Mouse (Mus musculus) WW6 (cell line): Measurements from ENCODE around the gene Sox1.

ENCODE experiments used
- DNase-seq: peaks from one replicate; pipeline ENCODE4 v3.0.0-alpha.2; 2013; ENCODE audit warnings: low read depth, low spot score

Sox1 gene

DNA sequence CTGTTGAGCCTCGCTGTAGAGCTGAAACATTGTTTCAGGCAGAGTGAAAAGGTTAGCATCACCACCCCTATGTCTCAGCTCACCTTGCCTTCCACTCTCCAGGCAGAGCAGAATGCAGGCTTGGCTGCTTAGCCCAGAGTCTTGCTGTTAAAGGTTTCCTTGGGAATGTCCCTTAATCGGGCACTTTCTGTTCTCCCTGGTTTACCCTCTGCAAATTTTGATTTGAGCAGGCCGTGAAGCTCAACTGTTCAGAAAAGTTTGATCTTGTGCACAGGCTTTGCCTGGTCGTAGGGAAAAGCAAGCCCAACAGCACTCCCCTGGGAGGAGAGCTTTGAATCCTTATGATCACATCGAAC is 6.0 kb upstream of the Sox1 start:
- no peak for DNase-seq

DNA sequence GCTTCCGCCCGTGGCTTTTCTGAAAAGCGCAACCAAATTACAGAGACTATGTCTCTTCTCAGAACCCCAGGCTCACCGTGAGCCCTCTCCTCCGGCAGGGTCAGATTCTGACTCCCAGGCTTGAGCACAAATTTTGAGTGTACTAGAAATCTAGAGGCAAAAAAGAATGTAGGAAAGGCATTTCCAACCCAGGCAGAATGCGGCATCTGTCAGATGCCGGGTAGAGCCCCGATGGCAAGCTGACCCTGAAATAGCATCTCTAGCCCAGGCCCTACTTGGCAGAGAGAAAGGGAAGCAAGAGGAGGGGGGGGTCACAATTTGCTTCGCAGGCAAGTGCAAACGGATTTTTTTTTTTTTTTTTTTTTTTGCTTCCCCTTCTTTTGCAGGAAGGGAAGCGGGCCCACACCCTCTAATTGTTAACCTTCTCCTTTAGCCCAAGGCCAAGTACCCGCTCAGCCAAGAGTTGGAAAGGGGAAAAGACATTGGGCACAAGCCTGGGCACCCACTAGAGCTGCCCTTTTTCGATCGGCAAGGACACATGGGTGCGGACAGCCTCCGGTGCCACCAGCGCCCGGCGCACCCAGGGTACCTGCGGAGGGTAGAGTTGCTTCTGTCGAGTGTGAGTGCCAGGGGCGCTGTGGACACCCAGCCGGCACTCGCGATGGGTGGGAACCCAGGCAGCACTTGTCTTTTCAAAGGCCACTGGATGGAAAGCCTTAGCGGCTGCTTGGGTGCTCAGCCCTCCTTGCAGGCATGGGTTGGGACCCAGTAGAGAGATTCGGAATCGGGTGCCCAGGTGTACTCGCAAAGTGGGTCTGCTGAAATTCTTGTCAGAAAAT is 5.1 kb upstream of the Sox1 start:
- no peak for DNase-seq

DNA sequence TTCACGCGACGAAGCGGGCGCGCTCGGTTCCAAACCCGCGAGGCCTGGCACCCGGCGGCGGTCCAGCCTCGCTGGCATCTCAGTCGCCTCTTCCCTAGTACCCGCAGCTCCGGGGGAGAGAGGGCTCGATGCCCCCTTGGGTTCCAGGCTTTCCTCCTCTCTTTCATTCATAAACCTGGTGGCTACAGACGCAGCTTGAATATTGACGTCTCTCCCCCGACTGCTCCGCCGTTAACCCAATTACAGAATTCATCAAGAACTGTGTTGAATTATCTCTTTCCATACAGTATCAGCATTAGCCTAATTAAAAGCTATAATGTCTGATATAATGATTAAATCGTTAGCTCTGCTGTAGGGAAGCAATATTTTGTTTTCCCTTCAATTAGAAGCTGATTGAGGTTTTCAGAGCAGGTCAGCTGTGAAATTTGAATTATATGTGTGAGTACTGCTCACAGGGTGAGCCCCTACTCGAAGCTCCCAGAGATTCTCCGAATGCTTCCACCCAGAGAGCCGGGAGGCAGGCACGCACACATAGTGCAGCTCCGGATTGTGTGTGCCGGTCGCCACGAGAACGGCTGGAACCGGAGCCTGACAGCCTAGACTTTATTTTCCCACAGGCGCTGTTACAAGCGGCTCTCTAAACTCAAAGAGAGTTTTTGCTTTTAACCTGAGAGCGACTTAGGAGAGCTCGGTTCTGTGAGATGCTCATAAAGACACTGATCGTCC is 4.3 kb upstream of the Sox1 start:
- DNase-seq: no peak

DNA sequence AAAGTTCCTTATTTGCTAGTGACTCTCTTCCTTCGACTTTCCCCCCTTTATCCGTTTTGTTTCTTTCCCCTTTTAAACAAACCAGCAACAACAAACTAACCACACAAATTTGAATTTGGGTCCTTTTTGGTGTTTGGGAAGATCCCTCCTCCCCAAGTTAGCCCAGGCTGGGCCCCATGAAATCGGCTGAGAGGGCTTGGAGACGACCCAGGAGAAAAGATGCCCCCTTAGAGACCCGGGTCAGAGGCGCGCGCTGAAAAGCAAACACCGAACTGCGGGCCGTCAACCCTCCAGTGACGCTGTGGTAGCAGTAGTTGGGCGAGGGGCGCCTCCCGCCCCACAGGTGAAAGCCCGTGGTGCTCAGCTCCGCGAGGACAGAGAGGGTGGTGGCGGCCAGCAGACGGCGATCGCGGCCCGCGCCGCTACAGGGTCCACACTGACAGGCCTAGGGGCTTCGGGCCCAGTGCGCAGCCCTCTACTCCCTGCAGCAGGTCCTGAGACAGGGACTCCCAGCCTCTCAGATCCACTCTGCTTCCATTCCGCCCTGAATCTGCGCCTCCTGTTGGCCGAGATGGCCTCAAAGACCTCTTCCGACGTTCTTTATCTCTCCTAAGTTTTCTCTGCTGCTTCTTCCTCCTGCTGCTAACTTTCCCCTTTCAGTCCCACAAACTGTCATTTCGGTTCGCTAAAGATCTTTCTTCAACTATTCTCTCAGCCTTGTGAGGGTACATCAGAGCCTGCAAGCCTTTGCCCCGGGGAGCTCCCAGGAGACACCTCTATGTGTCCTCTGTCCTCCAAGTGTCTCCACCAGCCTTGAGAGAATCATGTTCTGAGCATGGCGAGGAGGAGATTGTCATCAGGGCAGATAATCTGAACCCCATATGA is 3.5 kb upstream of the Sox1 start:
- DNase-seq: no peak

DNA sequence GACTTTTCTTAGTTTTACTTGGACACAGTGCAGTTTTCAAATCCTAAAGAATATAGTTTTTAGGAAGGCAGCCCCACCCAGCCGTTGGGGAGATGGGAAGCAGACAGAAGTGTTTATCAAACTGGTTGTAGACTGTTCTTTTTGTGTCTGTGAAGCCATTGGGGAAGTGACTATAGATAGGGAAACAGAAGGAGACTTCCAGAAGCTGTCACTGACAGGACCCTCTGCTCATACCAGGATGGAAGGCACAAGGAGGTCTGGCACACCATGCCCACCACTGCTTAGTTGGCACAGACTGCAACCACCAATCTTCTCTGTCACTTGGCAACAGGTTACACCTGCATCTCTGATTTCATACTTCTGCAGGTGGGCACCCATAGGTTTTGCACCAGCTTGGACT is 2.3 kb upstream of the Sox1 start:
- DNase-seq: no peak

DNA sequence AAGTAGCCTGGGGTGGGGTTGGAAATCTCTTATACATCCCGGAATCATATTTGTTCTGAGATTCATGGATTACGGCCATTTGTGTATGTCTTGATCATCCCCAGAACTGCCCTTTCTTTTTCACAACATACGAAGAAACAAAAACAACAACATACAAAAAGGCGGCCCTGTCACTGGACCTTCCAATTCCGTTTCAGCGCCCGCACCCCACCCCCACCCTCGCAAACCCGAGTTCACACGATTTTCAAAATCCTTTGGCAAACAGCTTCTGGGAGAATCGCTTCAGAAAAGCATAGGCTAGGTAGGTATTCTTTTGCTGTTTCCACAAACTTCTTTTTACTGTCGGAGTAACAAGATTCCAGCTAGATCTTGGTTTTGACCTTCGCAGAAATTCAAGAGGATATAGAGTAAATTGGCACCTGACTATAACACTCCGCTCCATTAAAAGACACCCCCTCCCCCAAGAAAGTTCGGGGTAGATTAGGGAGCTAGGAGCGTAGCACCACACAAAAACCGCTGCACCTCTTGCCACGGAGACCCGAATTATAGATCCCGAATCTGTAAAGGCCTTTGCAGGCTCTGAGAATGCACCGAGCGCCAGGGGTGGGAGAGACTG is 602 bp upstream of the Sox1 start:
- no peak for DNase-seq

DNA sequence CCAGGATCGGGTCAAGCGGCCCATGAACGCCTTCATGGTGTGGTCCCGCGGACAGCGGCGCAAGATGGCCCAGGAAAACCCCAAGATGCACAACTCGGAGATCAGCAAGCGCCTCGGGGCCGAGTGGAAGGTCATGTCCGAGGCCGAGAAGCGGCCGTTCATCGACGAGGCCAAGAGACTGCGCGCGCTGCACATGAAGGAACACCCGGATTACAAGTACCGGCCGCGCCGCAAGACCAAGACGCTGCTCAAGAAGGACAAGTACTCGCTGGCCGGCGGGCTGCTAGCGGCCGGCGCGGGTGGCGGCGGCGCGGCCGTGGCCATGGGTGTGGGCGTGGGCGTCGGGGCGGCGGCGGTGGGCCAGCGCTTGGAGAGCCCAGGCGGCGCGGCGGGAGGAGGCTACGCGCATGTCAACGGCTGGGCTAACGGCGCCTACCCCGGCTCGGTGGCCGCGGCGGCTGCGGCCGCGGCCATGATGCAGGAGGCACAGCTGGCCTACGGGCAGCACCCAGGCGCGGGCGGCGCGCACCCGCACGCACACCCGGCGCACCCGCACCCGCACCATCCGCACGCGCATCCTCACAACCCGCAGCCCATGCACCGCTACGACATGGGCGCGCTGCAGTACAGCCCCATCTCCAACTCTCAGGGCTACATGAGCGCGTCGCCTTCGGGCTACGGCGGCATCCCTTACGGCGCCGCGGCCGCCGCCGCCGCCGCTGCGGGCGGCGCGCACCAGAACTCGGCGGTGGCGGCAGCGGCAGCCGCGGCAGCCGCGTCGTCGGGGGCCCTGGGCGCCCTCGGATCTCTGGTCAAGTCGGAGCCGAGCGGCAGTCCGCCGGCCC is 1.6 kb downstream of the Sox1 start:
- no peak for DNase-seq

DNA sequence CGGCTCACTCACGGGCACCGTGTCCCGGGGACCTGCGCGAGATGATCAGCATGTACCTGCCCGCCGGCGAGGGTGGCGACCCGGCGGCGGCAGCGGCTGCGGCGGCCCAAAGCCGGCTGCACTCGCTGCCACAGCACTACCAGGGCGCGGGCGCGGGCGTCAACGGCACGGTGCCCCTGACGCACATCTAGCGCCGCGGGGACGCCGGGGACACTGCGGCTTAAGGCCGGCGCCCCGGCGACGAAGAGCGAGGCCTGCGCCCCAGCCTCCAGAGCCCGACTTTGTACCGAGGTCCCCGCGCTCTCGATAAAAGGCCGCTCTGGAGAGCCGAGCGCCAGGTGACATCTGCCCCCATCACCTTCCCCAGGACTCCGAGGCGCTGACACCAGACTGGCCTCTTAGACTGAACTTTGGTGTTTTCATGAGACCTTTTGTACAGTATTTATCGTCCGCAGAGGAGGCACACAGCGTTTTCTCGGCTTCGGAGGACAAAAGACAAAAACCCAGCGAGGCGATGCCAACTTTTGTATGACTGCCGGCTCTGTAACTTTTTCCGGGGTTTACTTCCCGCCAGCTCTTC is 2.3 kb downstream of the Sox1 start:
- no peak for DNase-seq

DNA sequence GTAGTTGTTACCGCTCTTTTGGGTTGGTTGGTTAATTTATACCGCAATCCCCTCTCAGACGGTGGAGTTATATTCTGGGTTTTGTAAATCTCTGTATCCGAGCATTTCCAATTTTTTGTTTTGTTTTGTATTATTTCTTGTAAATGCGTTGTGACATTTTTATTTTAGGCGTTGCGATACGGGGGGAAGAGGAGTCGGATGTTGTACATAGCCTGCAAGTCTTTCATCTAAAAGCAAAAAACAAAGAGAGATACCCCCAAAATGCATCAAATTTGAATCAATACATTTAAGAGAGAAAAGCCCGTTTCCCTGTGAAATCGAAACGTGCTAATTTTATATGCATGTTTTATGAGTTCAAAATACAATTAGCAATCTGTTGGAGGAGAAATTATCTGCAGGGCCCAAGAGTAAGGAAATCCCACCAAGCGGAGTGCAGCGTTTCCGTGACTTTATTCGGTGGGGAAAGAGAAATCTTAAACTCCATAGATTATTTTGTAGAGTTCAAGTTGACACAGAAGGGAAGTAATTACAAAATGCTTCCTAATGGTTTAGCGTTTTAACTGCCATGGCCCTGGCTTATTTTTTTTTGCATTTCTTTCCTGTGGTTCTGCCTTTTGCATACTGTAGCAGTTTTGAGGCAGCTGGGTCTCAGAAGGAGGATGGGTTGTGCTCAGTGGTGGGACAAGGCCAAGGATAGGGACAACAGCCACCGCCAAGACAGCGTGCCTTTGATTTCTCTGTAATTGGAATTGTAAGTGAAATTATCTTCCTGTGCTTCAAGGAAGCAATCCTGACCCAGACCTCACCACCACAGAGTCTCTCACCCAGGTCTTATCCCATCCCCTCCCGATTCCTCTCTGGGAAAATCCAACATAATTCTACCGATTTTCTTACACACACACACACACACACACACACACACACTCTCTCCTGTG is 3.2 kb downstream of the Sox1 start:
- no peak for DNase-seq

DNA sequence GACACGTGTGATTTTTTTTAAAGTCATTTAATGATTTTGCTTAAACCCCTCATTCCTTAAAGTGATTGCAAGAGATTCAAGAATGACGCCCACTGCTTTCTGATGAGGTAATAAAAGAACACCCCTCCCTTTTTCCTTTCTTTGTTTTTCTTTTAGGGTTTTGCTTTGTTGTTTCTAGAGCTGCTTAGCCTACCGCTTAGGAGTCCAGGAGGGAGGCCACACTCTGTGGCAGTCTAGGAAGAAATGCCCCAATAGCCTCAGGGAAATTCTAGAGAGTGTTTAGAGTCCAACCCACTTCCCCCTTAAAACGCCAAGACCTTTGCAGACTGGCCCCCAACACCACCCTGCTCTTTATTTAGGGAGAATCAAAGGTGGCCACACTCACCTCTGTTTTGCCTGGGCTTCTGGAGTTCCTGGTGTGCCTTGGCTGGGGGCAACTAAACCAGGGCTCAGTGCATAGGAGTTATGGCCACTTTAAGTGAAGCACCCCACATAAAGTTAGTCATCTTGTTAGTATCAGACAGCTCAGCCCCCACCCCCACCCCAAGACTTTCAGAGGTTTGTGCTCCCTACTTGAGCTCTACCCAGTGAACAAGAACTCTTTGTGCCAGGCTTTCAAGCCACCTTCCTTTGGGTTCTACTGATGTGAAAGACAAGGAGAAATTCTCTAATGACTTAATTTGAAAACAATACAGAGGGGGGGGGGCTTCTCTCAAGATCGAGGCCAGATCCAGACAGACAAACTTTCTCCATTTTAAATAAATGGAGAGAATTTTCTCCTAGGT is 4.5 kb downstream of the Sox1 start:
- no peak for DNase-seq

DNA sequence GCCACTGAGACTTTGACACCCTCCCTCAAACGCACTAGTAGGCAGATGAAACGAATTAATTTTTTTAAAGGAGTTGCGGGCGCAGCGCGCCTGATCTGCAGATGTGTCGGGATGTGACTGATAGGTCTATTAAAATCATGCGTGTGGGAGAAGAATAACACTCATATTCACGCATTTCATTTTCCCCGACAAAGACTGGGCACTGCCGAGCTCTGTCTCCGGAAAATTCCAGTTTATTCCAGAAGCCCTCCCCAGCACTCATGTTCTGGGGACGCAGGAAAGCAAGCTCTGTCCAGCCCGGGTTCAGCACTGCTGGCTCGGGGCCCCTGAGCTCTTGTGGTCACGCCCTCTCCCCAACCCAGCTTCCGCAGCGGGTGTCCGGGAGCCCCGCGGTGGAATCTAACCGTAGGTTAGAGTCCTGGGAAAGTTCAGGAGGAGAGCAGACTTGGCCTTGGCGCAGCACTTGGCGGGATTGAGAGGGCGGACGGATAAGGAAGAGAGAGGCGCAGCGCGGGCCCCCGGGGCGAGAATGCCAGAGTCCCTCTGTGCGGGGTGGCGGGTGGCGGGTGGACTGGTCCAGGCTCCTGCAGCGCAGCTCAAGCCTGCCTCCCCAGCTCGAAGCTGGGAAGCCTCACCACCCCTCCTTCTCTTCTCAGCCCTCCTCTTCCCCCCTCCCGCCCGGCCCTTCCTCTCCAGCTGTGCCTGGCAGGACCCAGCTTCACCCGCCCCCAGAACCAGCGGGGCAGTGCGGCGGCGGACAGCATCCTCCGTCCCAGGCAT is 5.7 kb downstream of the Sox1 start:
- DNase-seq: no peak

DNA sequence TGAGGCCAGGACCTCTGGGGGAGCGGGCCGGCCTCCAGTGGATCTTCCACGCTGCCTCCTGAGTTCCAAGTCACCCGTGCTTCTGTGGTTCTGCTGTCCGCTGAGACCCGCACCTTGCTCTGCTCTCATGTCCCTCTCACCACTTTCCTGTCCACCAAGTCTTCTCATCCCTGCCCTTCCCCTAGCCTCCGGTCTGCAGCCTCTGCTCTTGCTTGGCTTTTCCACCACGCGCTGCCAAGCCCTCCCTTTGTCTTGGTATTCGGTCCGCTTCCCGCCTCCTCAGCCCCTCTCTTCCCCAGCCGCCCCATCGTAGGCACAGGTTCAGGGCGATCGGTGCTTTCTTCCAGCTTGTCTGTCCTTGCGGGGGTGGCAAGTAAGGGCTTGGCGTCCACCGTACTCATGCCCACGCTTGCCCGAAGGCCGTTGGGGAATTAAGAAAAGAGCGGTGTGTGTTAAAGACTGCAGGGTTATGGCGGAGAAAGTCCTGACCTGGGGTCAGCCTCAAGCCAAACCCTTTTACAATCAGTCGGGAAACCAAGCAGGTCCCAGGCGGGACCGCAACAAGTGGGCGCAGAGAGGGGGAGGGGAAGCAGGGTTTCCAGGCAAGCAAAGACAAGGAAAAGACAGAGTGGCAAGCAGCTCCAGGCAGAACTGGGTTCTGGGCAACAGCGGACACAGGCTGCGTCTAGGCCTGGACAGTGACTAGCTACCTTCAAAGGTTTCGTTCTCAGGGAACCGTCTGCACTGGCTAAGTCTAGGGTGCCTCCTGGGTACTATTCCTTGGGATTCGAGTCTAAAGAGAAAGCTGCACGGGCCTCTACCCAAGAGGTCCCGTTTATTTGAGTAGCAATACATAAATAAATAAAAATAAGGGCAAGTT is 6.5 kb downstream of the Sox1 start:
- no peak for DNase-seq

DNA sequence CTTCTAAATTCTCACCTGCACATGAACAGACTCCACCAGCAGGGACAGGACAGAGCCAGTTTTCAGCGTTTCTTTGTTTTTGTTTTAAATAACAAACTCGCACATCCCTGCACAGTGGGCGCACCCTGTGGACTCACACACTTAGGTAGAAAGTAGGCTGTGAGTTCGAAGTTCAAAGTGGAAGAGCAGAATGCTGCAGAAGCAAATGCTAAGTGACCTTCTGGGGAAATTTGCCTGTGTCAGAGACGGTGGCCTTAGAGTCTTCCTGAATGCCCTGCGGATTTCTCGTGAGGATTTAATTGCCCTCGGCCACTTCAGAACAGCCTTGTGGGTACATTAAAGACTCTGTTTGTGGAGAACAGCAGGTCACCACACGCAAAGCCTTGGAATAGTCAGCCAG is 7.6 kb downstream of the Sox1 start:
- DNase-seq: no peak

DNA sequence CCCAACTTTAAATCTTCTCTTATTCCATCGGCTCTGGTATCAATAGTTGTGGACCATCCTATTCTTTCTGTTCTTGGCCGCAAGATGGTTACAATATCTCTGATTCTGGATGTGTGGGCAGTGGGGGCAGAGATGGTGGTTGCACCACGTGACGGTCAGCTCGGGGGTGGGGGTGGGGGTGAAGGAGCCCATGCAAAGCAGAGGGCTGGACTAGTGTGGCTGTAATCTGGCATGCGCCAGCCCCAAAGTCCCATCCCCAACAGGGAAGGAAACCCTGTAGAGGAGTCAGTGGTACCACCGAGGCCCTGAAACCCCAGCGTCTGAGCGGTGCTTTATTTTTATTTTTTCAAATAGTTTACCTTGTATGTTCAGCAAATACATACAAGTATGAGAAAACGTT is 12.9 kb downstream of the Sox1 start:
- DNase-seq: no peak

DNA sequence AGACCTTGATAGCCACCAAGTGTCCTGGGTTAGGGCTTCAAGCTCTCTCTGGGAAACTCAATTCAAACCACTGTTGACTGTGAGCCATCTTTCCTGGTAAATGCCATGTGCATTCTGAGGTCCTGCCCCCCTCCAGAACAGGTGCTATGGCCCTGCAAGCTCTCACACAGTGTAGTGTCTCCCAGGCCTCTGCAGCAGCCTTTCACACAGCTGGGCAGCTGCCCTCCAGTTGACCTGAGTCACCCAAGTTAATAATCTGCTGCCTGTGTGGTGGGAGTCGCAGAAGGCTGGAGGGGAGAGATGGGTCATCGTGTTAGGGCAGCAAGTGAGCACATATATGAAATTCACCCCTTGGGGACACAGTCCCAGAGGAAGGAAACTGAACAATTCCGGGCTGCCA is 14.9 kb downstream of the Sox1 start:
- no peak for DNase-seq

DNA sequence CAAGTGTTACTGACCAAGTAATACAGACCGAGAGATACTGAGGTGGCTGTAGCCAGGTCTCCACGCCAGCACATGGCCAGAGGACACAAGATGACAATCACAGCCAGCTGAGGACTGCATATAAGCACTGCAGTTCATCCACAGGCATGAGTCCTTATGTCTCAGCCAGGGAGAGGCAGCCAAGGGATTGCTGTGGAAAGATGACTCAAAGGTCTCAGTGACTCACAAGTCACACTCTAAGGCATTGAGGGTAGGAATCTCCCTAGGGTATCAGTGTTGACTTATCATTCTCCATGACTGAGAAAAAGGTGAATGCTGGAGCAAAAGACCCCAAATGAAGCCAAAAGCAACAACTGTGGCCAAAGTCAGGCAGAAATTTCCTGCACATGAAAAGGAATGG is 22.0 kb downstream of the Sox1 start:
- no peak for DNase-seq

DNA sequence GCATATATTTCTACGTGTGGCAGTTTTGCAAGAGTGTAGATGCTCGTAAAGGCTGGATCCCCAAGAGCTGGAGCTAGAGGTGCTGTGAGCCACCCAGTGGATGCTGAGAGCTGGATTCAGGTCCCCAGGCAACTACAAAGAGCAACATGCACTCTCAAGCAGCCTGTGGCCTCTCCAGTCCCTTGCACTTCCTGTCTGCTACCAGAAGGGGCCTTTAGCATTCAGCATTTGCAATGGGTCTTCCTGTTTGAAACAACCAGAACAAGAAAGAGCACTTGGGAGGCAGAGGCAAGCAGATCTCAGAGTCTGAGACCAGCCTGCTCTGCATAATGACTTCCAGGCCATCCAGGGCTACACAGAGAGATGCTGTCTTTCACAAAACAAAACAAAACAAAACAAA is 25.4 kb downstream of the Sox1 start:
- no peak for DNase-seq
